Mouse (Mus musculus): ENCODE measurements around the gene Meox1.

The Meox1 gene

GRCm38 (mm10) chr11:101896546-101897361, 2.6 kb upstream of the Meox1 start:
- DNase-seq = no peak

- no peak for DNase-seq
These were observed 614 bp downstream of the Meox1 start for GRCm38 (mm10) chr11:101893560-101893959.

- no peak for DNase-seq
These were observed 2.7 kb downstream of the Meox1 start for GRCm38 (mm10) chr11:101891451-101891850.

GRCm38 (mm10) chr11:101889781-101890180, 4.4 kb downstream of the Meox1 start:
- no peak for DNase-seq

- no peak for DNase-seq
These were observed 5.4 kb downstream of the Meox1 start for GRCm38 (mm10) chr11:101888820-101889219.

GRCm38 (mm10) chr11:101886436-101886835, 7.7 kb downstream of the Meox1 start:
- no peak for DNase-seq

- DNase-seq = no peak
These were observed 8.3 kb downstream of the Meox1 start for GRCm38 (mm10) chr11:101885881-101886319.

- no peak for DNase-seq
These were observed 8.9 kb downstream of the Meox1 start for GRCm38 (mm10) chr11:101885232-101885631.

GRCm38 (mm10) chr11:101883911-101884310, 10.3 kb downstream of the Meox1 start:
- DNase-seq = no peak

- DNase-seq = no peak
These were observed 11.5 kb downstream of the Meox1 start for GRCm38 (mm10) chr11:101882500-101883290.

GRCm38 (mm10) chr11:101881604-101882071, 12.5 kb downstream of the Meox1 start:
- DNase-seq = peak; percentile 39

GRCm38 (mm10) chr11:101881185-101881584, 13.0 kb downstream of the Meox1 start:
- DNase-seq = no peak

- DNase-seq = no peak
These were observed 14.5 kb downstream of the Meox1 start for GRCm38 (mm10) chr11:101879672-101880071.

- no peak for DNase-seq
These were observed 15.5 kb downstream of the Meox1 start for GRCm38 (mm10) chr11:101878696-101879095.

- no peak for DNase-seq
These were observed 19.2 kb downstream of the Meox1 start for GRCm38 (mm10) chr11:101874978-101875377.

GRCm38 (mm10) chr11:101873909-101874308, 20.3 kb downstream of the Meox1 start:
- no peak for DNase-seq

GRCm38 (mm10) chr11:101871435-101871834, 22.7 kb downstream of the Meox1 start:
- DNase-seq = no peak

- peak; percentile 86 for DNase-seq
These were observed 24.0 kb downstream of the Meox1 start for GRCm38 (mm10) chr11:101870067-101870765.

- DNase-seq = no peak
These were observed 26.6 kb downstream of the Meox1 start for GRCm38 (mm10) chr11:101867513-101868052.

GRCm38 (mm10) chr11:101858742-101859141, 35.4 kb downstream of the Meox1 start:
- no peak for DNase-seq

- no peak for DNase-seq
These were observed 38.0 kb downstream of the Meox1 start for GRCm38 (mm10) chr11:101855950-101856712.

- no peak for DNase-seq
These were observed 43.1 kb downstream of the Meox1 start for GRCm38 (mm10) chr11:101851042-101851441.
